Mouse (Mus musculus) liver, embryonic 15.5 days (tissue): Measurements from ENCODE around the gene Myocd. TPM values are rescaled to one million over a fixed set of nuclear protein-coding genes. Genes with fewer than 3 reads are reported as not detected.

Experiments
- ATAC-seq: fragments of 200-750 bp; cut with Nextera tagmentation; 2 replicates; pipeline ENCODE4 v1.8.0; 2017; ENCODE audit warnings: moderate number of reproducible peaks, mild to moderate bottlenecking, moderate library complexity; ENCODE audit not compliant: insufficient read depth
- H3K27ac ChIP-seq: fragments of 300-500 bp; sonication (generic); replicated peaks from 2 replicates; pipeline ENCODE4 v1.5.1; 2015; ENCODE audit warnings: mild to moderate bottlenecking, inconsistent platforms
- H3K27me3 ChIP-seq: fragments of 300-500 bp; sonication (generic); 2 replicates; pipeline ENCODE4 v1.6.1; 2015; ENCODE audit warnings: mild to moderate bottlenecking, inconsistent platforms
- H3K36me3 ChIP-seq: fragments of 300-500 bp; sonication (generic); replicated peaks from 2 replicates; pipeline ENCODE4 v1.6.1; 2015; ENCODE audit warnings: moderate library complexity, mild to moderate bottlenecking, inconsistent platforms
- H3K4me1 ChIP-seq: fragments of 300-500 bp; sonication (generic); replicated peaks from 2 replicates; pipeline ENCODE4 v1.6.1; 2015; ENCODE audit warnings: inconsistent platforms
- H3K4me2 ChIP-seq: fragments of 300-500 bp; sonication (generic); 2 replicates; pipeline ENCODE4 v1.6.1; 2015; ENCODE audit warnings: moderate library complexity, mild to moderate bottlenecking, inconsistent platforms
- H3K4me3 ChIP-seq: fragments of 300-500 bp; sonication (generic); replicated peaks from 2 replicates; pipeline ENCODE4 v1.5.1; 2015; ENCODE audit warnings: mild to moderate bottlenecking, inconsistent platforms
- H3K9ac ChIP-seq: fragments of 300-500 bp; sonication (generic); 2 replicates; pipeline ENCODE4 v1.6.1; 2015; ENCODE audit warnings: moderate library complexity, mild to moderate bottlenecking, inconsistent platforms
- H3K9me3 ChIP-seq: fragments of 300-500 bp; sonication (generic); replicated peaks from 2 replicates; pipeline ENCODE4 v1.6.1; 2016; ENCODE audit warnings: inconsistent platforms
- WGBS: fragments of 180-500 bp; shearing (Covaris S2); methylation state at CpG from one replicate; pipeline ENCODE4 v1.1.7; 2015; ENCODE audit warnings: mixed read lengths; ENCODE audit not compliant: insufficient replicate concordance; 5-methylcytosine and 5-hydroxymethylcytosine counted together
- polyA plus RNA-seq: library from polyadenylated mRNA; unstranded; fragments of >200 nt; fragmentation: Nextera tagmentation; extraction: Ambion mirVana; gene quantifications from 2 replicates; pipeline ENCODE4 v1.2.1, GENCODE M21; 2015

Myocd gene
- polyA plus RNA-seq, 1 experiment from 2014 or later = 0.06 TPM

- no peak overlapping the region for H3K9ac ChIP-seq
- H3K4me1 ChIP-seq = no peaks in the 10 kb centered on the region
- no peak overlapping the region for H3K4me2 ChIP-seq
- 61% methylated on average over 4 of the region's 4 CpGs for WGBS
- H3K9me3 ChIP-seq = no peaks in the 10 kb centered on the region
- H3K27ac ChIP-seq = no peak overlapping the region
- H3K36me3 ChIP-seq = no peaks in the 10 kb centered on the region
- 0 out of 2 replicates have a peak, but pooled peaks cover 4% of the 10 kb centered on the region for H3K27me3 ChIP-seq
- ATAC-seq = no peak
- H3K4me3 ChIP-seq = no peak overlapping the region
Measured at GRCm38 (mm10) chr11:65170121-65170750, 99.6 kb downstream of the Myocd start.

GRCm38 (mm10) chr11:65162767-65163120 is 107.0 kb downstream of the Myocd start, which contains the start of gene Arhgap44:
Gene Arhgap44 (minus strand): TSS chr11:65162961.
- no peaks in the 10 kb centered on the region for H3K9me3 ChIP-seq
- peak within 1 kb of the TSS; percentile 59 for H3K4me3 ChIP-seq
- no peaks in the 10 kb centered on the region for H3K4me1 ChIP-seq
- peak within 1 kb of the TSS; percentile 64 for H3K4me2 ChIP-seq
- under 1% methylated on average over 27 of the region's 27 CpGs for WGBS
- H3K27ac ChIP-seq = no peak within 1 kb of the TSS
- H3K9ac ChIP-seq = no peak within 1 kb of the TSS; the same call in 1 of the 2 replicates
- H3K36me3 ChIP-seq = no peaks in the 10 kb centered on the region
- H3K27me3 ChIP-seq = peaks cover 31% of the 10 kb centered on the region
- no peak for ATAC-seq

GRCm38 (mm10) chr11:65161881-65162766 is 107.7 kb downstream of the Myocd start:
- ATAC-seq = no peak
- Histone ChIP-seq H3K4me3 (peak overlapping the region; percentile 59), H3K36me3 (no peaks in the 10 kb centered on the region)

GRCm38 (mm10) chr11:65160991-65161880 is 108.6 kb downstream of the Myocd start:
- H3K9me3 ChIP-seq = no peaks in the 10 kb centered on the region
- no peak overlapping the region for H3K9ac ChIP-seq
- no peaks in the 10 kb centered on the region for H3K36me3 ChIP-seq
- peaks cover 27% of the 10 kb centered on the region for H3K27me3 ChIP-seq
- H3K4me1 ChIP-seq = no peaks in the 10 kb centered on the region
- no peak for ATAC-seq
- no peak overlapping the region for H3K27ac ChIP-seq
- H3K4me2 ChIP-seq = no peak overlapping the region
- H3K4me3 ChIP-seq = no peak overlapping the region
- WGBS = 44% methylated on average over 7 of the region's 7 CpGs

More at GRCm38 (mm10) chr11:65161881-65162766, 107.7 kb downstream of the Myocd start:
- Histone ChIP-seq H3K4me2 (peak overlapping the region; percentile 64), H3K4me1 (no peaks in the 10 kb centered on the region), H3K27me3 (peaks cover 31% of the 10 kb centered on the region), H3K9me3 (no peaks in the 10 kb centered on the region), H3K9ac (no peak overlapping the region; the same call in 1 of the 2 replicates), H3K27ac (no peak overlapping the region)
- 3% methylated on average over 49 of the region's 49 CpGs for WGBS

- Histone ChIP-seq H3K4me2 (no peak within 1 kb of the TSS), H3K36me3 (no peaks in the 10 kb centered on the region), H3K27me3 (peaks cover 27% of the 10 kb centered on the region), H3K27ac (no peak within 1 kb of the TSS), H3K4me1 (no peaks in the 10 kb centered on the region), H3K4me3 (no peak within 1 kb of the TSS), H3K9me3 (no peaks in the 10 kb centered on the region), H3K9ac (no peak within 1 kb of the TSS)
- ATAC-seq = no peak
- 60% methylated on average over 5 of the region's 5 CpGs for WGBS
Measured at GRCm38 (mm10) chr11:65159791-65160190, 110.0 kb downstream of the Myocd start, which contains the start of gene 1700086D15Rik. Gene 1700086D15Rik (minus strand): TSS chr11:65159891.

GRCm38 (mm10) chr11:65158658-65158990 is 111.2 kb downstream of the Myocd start:
- ATAC-seq = no peak
- peaks cover 27% of the 10 kb centered on the region for H3K27me3 ChIP-seq
- 77% methylated on average over 5 of the region's 5 CpGs for WGBS

GRCm38 (mm10) chr11:65157966-65158657 is 111.7 kb downstream of the Myocd start:
- WGBS = 66% methylated on average over 20 of the region's 20 CpGs
- H3K9me3 ChIP-seq = no peaks in the 10 kb centered on the region
- no peaks in the 10 kb centered on the region for H3K4me1 ChIP-seq
- H3K27ac ChIP-seq = no peak overlapping the region
- H3K27me3 ChIP-seq = peaks cover 24% of the 10 kb centered on the region
- H3K36me3 ChIP-seq = no peaks in the 10 kb centered on the region
- no peak overlapping the region for H3K4me3 ChIP-seq
- H3K4me2 ChIP-seq = no peak overlapping the region
- no peak for ATAC-seq
- no peak overlapping the region for H3K9ac ChIP-seq

More at GRCm38 (mm10) chr11:65158658-65158990, 111.2 kb downstream of the Myocd start:
- H3K4me3 ChIP-seq = no peak overlapping the region
- no peak overlapping the region for H3K9ac ChIP-seq
- H3K4me2 ChIP-seq = no peak overlapping the region
- H3K27ac ChIP-seq = no peak overlapping the region
- H3K36me3 ChIP-seq = no peaks in the 10 kb centered on the region
- no peaks in the 10 kb centered on the region for H3K9me3 ChIP-seq
- no peaks in the 10 kb centered on the region for H3K4me1 ChIP-seq

- Histone ChIP-seq H3K4me3 (no peak overlapping the region), H3K36me3 (no peaks in the 10 kb centered on the region), H3K4me2 (no peak overlapping the region), H3K9me3 (no peaks in the 10 kb centered on the region), H3K27ac (no peak overlapping the region), H3K4me1 (no peaks in the 10 kb centered on the region), H3K27me3 (no peaks in the 10 kb centered on the region), H3K9ac (no peak overlapping the region)
- 56% methylated on average over 5 of the region's 5 CpGs for WGBS
- ATAC-seq = no peak
Measured at GRCm38 (mm10) chr11:65153006-65153405, 116.8 kb downstream of the Myocd start.

GRCm38 (mm10) chr11:65148441-65148840 is 121.3 kb downstream of the Myocd start:
- H3K4me3 ChIP-seq = no peak overlapping the region
- no peaks in the 10 kb centered on the region for H3K36me3 ChIP-seq
- H3K27ac ChIP-seq = no peak overlapping the region
- H3K4me1 ChIP-seq = no peaks in the 10 kb centered on the region
- H3K4me2 ChIP-seq = no peak overlapping the region
- no peaks in the 10 kb centered on the region for H3K27me3 ChIP-seq
- no peaks in the 10 kb centered on the region for H3K9me3 ChIP-seq
- no peak overlapping the region for H3K9ac ChIP-seq
- WGBS = 73% methylated on average over 7 of the region's 7 CpGs
- ATAC-seq = no peak

GRCm38 (mm10) chr11:65142838-65143417 is 126.9 kb downstream of the Myocd start:
- Histone ChIP-seq H3K4me2 (no peak overlapping the region), H3K4me3 (no peak overlapping the region), H3K9ac (no peak overlapping the region), H3K27me3 (no peaks in the 10 kb centered on the region), H3K27ac (no peak overlapping the region), H3K4me1 (no peaks in the 10 kb centered on the region), H3K9me3 (no peaks in the 10 kb centered on the region), H3K36me3 (no peaks in the 10 kb centered on the region)
- no peak for ATAC-seq
- WGBS = 56% methylated on average over 4 of the region's 4 CpGs
